15 mouse cellular contexts compared by ENCODE assay signal in the genomic region with DNA sequence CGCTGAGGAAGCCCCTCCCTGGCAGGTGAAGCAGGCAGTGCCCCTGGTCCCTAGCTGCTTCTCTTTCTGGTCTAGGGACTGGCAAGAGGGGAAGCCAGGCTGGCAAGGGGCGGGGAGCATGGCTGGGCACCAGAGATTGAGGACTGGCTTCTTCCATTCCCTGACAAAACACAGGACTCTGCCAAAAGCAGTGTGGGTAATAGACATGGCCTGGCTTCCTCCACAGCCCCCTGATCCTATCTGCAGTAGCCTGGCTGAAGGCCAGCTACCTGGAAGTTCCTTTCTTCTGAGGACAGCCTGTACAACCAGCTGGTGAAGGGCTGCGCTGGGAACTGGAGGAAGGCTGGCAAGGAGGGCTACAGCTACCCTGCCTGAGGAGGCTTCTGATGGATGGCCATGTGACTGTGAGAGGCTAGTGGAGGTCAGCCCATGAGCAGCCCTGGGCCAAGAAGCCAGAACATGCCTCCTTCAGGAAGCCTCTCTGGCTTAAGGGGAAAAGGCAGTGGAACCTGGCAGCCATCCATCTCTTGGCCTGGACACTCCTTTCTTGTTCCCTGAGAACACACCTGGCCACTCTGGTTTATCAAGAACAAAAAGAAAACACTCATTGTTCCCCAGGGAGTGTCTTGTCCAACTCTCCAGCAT.
DNase-seq lines count a peak whose midpoint lies in the region; ATAC-seq lines count a peak whose summit lies in the region.
"Had no signal": no experiment of that assay in that cellular context is flagged by ENCODE, and none has a peak within 500 bp of the region (broad histone marks: within the 10 kb centered on the region; RNA-seq: fewer than 3 reads in every experiment).

No protein-coding gene starts in this region.

- no peak for ATAC-seq in cerebellum, adult (ENCODE audit: insufficient number of reproducible peaks, low FRiP score, low TSS enrichment)

- DNase-seq in cerebellum, adult 18-20 months, result peak; percentile 37 to 45
- DNase-seq in lung, adult 18-20 months, result peak; percentile 42 to 59
- no peak for DNase-seq in lung, postnatal 14 days
- peak; percentile 49 for DNase-seq in brain, adult 2 months (ENCODE audit: low read depth, low spot score)
- peak; percentile 45 to 58 for DNase-seq in cerebellum, postnatal 25 days
- DNase-seq in heart, adult 11 months, result no peak
- no peak for DNase-seq in right cerebral cortex, postnatal 4 days
- DNase-seq: adrenal gland, postnatal 10 days; gastrocnemius, adult 2 months; kidney, adult 11 months; layer of hippocampus, postnatal 36 days; lung, postnatal 10 days; midbrain, embryonic 14.5 days; spleen, adult 18-20 months had no signal

Comparison
In these comparisons a context has a peak if more than half of its experiments do, and no peak if none do; other contexts are left out.
1. DNase-seq: peak in cerebellum, adult 18-20 months (2 of 2), lung, adult 18-20 months (2 of 2), brain, adult 2 months (single experiment) and cerebellum, postnatal 25 days (2 of 2); none in lung, postnatal 14 days (single experiment), heart, adult 11 months (single experiment) and right cerebral cortex, postnatal 4 days (single experiment).